ENCODE assay signal across 8 mouse cellular contexts in genomic region chr14:45566066-45566937, GRCm38 (mm10). TPM values are rescaled to one million over a fixed set of nuclear protein-coding genes. Genes with fewer than 3 reads are reported as not detected.
DNase-seq lines count a peak whose midpoint lies in the region; ATAC-seq and TF ChIP-seq lines count a peak whose summit lies in the region.

No protein-coding gene starts in this region.

- H3K27me3 ChIP-seq in Patski = no peaks in the 10 kb centered on the region
- peaks cover 27% of the 10 kb centered on the region for H3K27me3 ChIP-seq in forebrain, embryonic 10.5 days (ENCODE audit: poor library complexity, severe bottlenecking)
- H3K27me3 ChIP-seq in hindbrain, embryonic 11.5 days (ENCODE audit: control insufficient read depth, insufficient read depth, low read length) = no peaks in the 10 kb centered on the region

- H3K9me3 ChIP-seq in forebrain, embryonic 10.5 days = no peaks in the 10 kb centered on the region
- H3K9me3 ChIP-seq in hindbrain, embryonic 11.5 days (ENCODE audit: control insufficient read depth, low read length) = no peaks in the 10 kb centered on the region

- H3K4me1 ChIP-seq in forebrain, embryonic 10.5 days = peaks cover 21% of the 10 kb centered on the region
- no peaks in the 10 kb centered on the region for H3K4me1 ChIP-seq in hindbrain, embryonic 11.5 days (replicated peaks; ENCODE audit: control insufficient read depth, insufficient read depth, low read length)

- DNase-seq in Patski (ENCODE audit: low read depth, low spot score) = no peak
- DNase-seq in c-Kit-negative CD71-positive TER-119-positive erythroid progenitor cells, embryonic 14.5 days (ENCODE audit: low read depth, low spot score) = peak; percentile 32
- DNase-seq in forebrain, embryonic 10.5 days (ENCODE audit: extremely low spot score, low spot score) = peak; percentile 77
- peak; percentile 88 for DNase-seq in hindbrain, embryonic 11.5 days (ENCODE audit: low spot score)
- DNase-seq in layer of hippocampus, postnatal 10 days (ENCODE audit: low spot score in 2 of 2) = peak; percentile 72 to 80
- peak; percentile 86 for DNase-seq in lung, postnatal 36 days
- peak; percentile 71 for DNase-seq in right cerebral cortex, postnatal 14 days
- no peak for DNase-seq in Muller cell, postnatal 12 days (ENCODE audit: inconsistent ontology term)

- WGBS in forebrain, embryonic 10.5 days = 12% methylated on average over 33 of the region's 33 CpGs
- 19% methylated on average over 20 of the region's 33 CpGs for WGBS in hindbrain, embryonic 11.5 days

- peak overlapping the region; percentile 2; the same call in 1 of the 2 replicates for H3K9ac ChIP-seq in hindbrain, embryonic 11.5 days (ENCODE audit: low read depth, low read length)

- POLR2A ChIA-PET in Patski (lab: Charles Lee) = interaction anchor here (0.7 kb wide), 1 partner anchor 82 kb away, joined by 4 read pairs; no protein-coding TSS in a partner anchor

- peak overlapping the region; percentile 68 for H3K27ac ChIP-seq in forebrain, embryonic 10.5 days
- no peak overlapping the region for H3K27ac ChIP-seq in hindbrain, embryonic 11.5 days (ENCODE audit: low read depth, low read length)

- peak overlapping the region; percentile 20 for H3K4me2 ChIP-seq in hindbrain, embryonic 11.5 days (replicated peaks; ENCODE audit: low read depth, low read length)

- TF ChIP-seq CTCF in Patski (IDR thresholded peaks at IDR 0.05) = peak; percentile 75

- peak overlapping the region; percentile 51 for H3K4me3 ChIP-seq in forebrain, embryonic 10.5 days
- peak overlapping the region; percentile 27; the same call in 1 of the 2 replicates for H3K4me3 ChIP-seq in hindbrain, embryonic 11.5 days (ENCODE audit: low read depth, low read length)

- in situ Hi-C loops in Patski (cut with MboI; ENCODE audit: low pct_unique_long_range_greater_than_20kb) = loop anchor here (10.0 kb wide), 1 partner anchor 208 kb away; no protein-coding TSS in a partner anchor

- ATAC-seq in Patski = no peak
- ATAC-seq in hindbrain, embryonic 11.5 days (ENCODE audit: low FRiP score) = peak; percentile 33

- CTCF ChIA-PET in Patski (lab: Charles Lee) = interaction anchor here (0.7 to 3.2 kb wide), 6 partner anchors 10 to 143 kb away, joined by 3 to 16 read pairs (median 4); no protein-coding TSS in a partner anchor

- no peaks in the 10 kb centered on the region for H3K36me3 ChIP-seq in forebrain, embryonic 10.5 days (replicated peaks)
- H3K36me3 ChIP-seq in hindbrain, embryonic 11.5 days (ENCODE audit: control insufficient read depth, insufficient read depth, low read length) = no peaks in the 10 kb centered on the region

RNA-seq across cellular contexts. Expression of gene Fermt2, which starts 36.4 kb away (rescaled TPM):
- 144 TPM for polyA plus RNA-seq in Patski (2021)
- 75.7 and 77.6 TPM in 2 replicates for polyA plus RNA-seq in forebrain, embryonic 10.5 days (2016; fragmentation: Nextera tagmentation; extraction: Ambion mirVana)
- 74.4 and 88.1 TPM in 2 replicates for polyA plus RNA-seq in hindbrain, embryonic 11.5 days (2014; fragmentation: Nextera tagmentation; extraction: Ambion mirVana)
- 100 to 1,000 TPM in 1 of 2 experiments, 10 to 100 TPM in 1; 90.8 to 117 TPM for total RNA-seq in layer of hippocampus, postnatal 10 days (2021)

Comparison
In these comparisons a context has a peak if more than half of its experiments do, and no peak if none do; other contexts are left out.
1. DNase-seq: peak in c-Kit-negative CD71-positive TER-119-positive erythroid progenitor cells, embryonic 14.5 days (single experiment), forebrain, embryonic 10.5 days (single experiment), hindbrain, embryonic 11.5 days (single experiment), layer of hippocampus, postnatal 10 days (2 of 2), lung, postnatal 36 days (single experiment) and right cerebral cortex, postnatal 14 days (single experiment); none in Patski (single experiment) and Muller cell, postnatal 12 days (single experiment).